Mouse (Mus musculus): ENCODE data around the gene Arhgap15. TPM values are rescaled to one million over a fixed set of nuclear protein-coding genes. Genes with fewer than 3 reads are reported as not detected.
"Not testable (repeated sequence)": the region's sequence is repeated elsewhere in the genome, so short reads cannot be mapped to it uniquely, and the experiment has no call there.

The Arhgap15 gene
- total and polyA plus RNA-seq, 3 experiments: 0.89 to 56.4 (median 39.8) TPM

DNA sequence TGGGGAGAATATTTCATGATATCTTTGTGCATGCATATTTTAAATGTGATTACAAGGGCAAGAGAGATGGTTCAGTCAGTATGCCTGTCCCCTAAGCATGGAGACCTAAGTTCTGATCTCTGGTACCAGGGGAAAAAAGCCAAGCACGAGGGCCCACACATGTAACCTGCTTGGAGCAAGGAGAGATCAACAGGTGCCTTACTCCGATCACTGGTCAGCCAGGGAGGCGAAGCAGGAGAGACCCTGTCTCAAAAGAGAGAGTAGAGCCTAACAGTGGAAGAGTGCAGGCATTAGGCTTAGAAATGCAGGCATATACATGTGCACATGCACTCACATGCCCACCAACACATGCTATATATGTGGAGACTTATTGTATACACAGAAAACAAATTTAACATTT is 19.8 kb upstream of the Arhgap15 start:
- Histone ChIP-seq H3K36me3 (replicated peaks) (no peaks in the 10 kb centered on the region), H3K27me3 (ENCODE audit: insufficient read depth, low read length) (peaks cover 4% of the 10 kb centered on the region; the same call in 1 of the 2 replicates), H3K4me1 (ENCODE audit: insufficient read depth, low read depth, low read length) (peaks cover 25% of the 10 kb centered on the region), H3K9me3 (replicated peaks) (no peaks in the 10 kb centered on the region), H3K4me3 (ENCODE audit: low read depth, low read length) (no peak overlapping the region)
- no peak for ATAC-seq (ENCODE audit: extremely low read depth, insufficient number of reproducible peaks, low FRiP score, poor library complexity, severe bottlenecking)
- TF ChIP-seq POLR2AphosphoS5 (IDR thresholded peaks at IDR 0.05; ENCODE audit: insufficient replicate concordance, low read depth, low read length): no peak
- no peak for DNase-seq (ENCODE audit: low spot score)

GRCm38 (mm10) chr2:43732396-43732795 is 16.2 kb upstream of the Arhgap15 start:
- ATAC-seq (ENCODE audit: extremely low read depth, insufficient number of reproducible peaks, low FRiP score, poor library complexity, severe bottlenecking) (peak; percentile 18; the same call in 1 of the 2 replicates), DNase-seq (ENCODE audit: low spot score) (no peak)
- Histone ChIP-seq H3K36me3 (replicated peaks) (no peaks in the 10 kb centered on the region), H3K9me3 (replicated peaks) (no peaks in the 10 kb centered on the region), H3K27me3 (ENCODE audit: insufficient read depth, low read length) (no peaks in the 10 kb centered on the region), H3K4me3 (ENCODE audit: low read depth, low read length) (no peak overlapping the region), H3K4me1 (ENCODE audit: insufficient read depth, low read depth, low read length) (peaks cover 18% of the 10 kb centered on the region)
- TF ChIP-seq CTCF (IDR thresholded peaks at IDR 0.05; ENCODE audit: low read depth, low read length): no peak

DNA sequence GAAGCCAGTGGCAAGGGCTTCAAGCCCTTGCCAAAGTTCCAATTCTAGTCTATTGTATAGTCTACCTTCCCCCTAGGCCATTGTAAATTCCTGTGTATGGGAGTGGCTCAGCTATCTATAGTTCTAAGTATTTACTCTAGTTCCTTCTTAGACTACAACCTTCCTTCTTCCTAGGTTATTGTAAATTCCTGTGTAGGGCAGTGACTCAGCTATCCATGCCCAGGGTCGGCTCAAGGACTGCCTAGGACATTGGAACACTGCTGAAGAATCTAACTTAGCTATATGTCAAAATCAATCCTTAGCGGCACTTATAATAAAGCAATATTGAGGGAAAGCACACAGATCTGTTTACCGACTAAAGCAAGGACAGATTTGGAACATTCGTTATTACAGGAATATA is 13.6 kb upstream of the Arhgap15 start:
- not testable (repeated sequence) for ATAC-seq (ENCODE audit: extremely low read depth, insufficient number of reproducible peaks, low FRiP score, poor library complexity, severe bottlenecking)

DNA sequence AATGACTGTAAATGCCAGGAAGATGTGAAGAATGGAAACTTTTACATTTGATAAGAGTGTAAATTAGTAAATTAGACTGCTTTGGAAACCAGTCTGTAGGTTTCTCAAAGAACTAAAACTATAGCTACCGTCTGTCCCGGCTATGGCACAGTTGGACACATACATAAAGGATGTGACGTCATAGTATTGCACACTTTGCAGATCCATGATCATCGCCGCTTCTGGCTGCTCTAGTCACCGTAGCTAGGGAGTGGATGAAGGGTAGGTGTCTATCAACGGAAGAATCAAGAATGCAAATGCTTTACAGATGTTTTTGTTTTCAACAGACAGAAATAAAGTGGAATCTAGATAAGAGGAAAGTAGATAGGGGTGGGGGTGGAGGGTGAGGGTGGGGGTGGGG is 11.1 kb upstream of the Arhgap15 start:
- Histone ChIP-seq H3K9me3 (replicated peaks) (no peaks in the 10 kb centered on the region), H3K36me3 (replicated peaks) (no peaks in the 10 kb centered on the region), H3K27me3 (ENCODE audit: insufficient read depth, low read length) (no peaks in the 10 kb centered on the region), H3K4me3 (ENCODE audit: low read depth, low read length) (no peak overlapping the region), H3K4me1 (ENCODE audit: insufficient read depth, low read depth, low read length) (peaks cover 30% of the 10 kb centered on the region)
- TF ChIP-seq GATA1 (IDR thresholded peaks at IDR 0.05; ENCODE audit: borderline replicate concordance, low read length): no peak
- TF ChIP-seq GATA2 (IDR thresholded peaks at IDR 0.05; ENCODE audit: borderline replicate concordance, low read depth, low read length): no peak
- TF ChIP-seq POLR2AphosphoS5 (IDR thresholded peaks at IDR 0.05; ENCODE audit: insufficient replicate concordance, low read depth, low read length): no peak
- no peak for TF ChIP-seq CTCF (IDR thresholded peaks at IDR 0.05; ENCODE audit: low read depth, low read length)
- no peak for TF ChIP-seq TAL1 (conservative IDR thresholded peaks at IDR 0.05; ENCODE audit: low read depth, low read length)
- DNase-seq (ENCODE audit: low spot score) (no peak), ATAC-seq (ENCODE audit: extremely low read depth, insufficient number of reproducible peaks, low FRiP score, poor library complexity, severe bottlenecking) (no peak)

More for the DNA sequence above, 13.6 kb upstream of the Arhgap15 start:
- DNase-seq (ENCODE audit: low spot score); H3K36me3 ChIP-seq (replicated peaks); H3K4me3 ChIP-seq (ENCODE audit: low read depth, low read length); H3K9me3 ChIP-seq (replicated peaks); H3K27me3 ChIP-seq (ENCODE audit: insufficient read depth, low read length): not testable (repeated sequence)
- peaks cover 29% of the 10 kb centered on the region for H3K4me1 ChIP-seq (ENCODE audit: insufficient read depth, low read depth, low read length)

DNA sequence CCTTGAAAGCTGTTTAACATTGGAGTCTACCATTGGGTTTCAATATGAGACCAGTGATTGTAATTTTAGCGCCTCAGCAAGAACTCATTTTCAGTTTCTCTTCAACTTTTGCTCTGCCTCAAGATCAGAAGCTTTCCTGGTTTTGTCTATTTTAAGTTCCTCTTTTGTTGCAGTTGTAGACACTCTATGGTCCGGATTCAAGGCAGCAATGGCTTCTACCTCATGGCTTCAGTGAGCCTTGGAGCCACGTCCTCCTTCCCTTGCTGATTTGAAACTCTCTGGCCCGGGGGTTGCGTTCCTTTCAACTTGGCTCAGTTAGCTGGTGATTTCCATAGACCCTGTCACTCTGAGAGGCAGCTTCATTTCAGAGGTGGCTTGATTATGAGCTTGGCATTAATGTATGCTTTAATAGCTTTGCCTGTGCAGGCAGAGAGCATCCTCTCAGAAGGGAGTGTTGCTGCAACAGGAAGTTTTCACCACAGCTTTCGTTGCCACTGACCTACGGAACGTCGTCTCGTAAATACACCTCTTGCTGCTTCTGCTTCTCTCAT is 10.0 kb upstream of the Arhgap15 start:
- Histone ChIP-seq H3K4me1 (ENCODE audit: insufficient read depth, low read depth, low read length) (peaks cover 30% of the 10 kb centered on the region), H3K4me3 (ENCODE audit: low read depth, low read length) (no peak overlapping the region), H3K36me3 (replicated peaks) (no peaks in the 10 kb centered on the region), H3K27me3 (ENCODE audit: insufficient read depth, low read length) (no peaks in the 10 kb centered on the region), H3K9me3 (replicated peaks) (no peaks in the 10 kb centered on the region)
- no peak for ATAC-seq (ENCODE audit: extremely low read depth, insufficient number of reproducible peaks, low FRiP score, poor library complexity, severe bottlenecking)
- TF ChIP-seq GATA2 (IDR thresholded peaks at IDR 0.05; ENCODE audit: borderline replicate concordance, low read depth, low read length) (no peak), POLR2AphosphoS5 (IDR thresholded peaks at IDR 0.05; ENCODE audit: insufficient replicate concordance, low read depth, low read length) (no peak), CTCF (IDR thresholded peaks at IDR 0.05; ENCODE audit: low read depth, low read length) (no peak), TAL1 (conservative IDR thresholded peaks at IDR 0.05; ENCODE audit: low read depth, low read length) (no peak), GATA1 (IDR thresholded peaks at IDR 0.05; ENCODE audit: borderline replicate concordance, low read length) (no peak)
- no peak for DNase-seq (ENCODE audit: low spot score)

- DNase-seq (ENCODE audit: low spot score) (peak; percentile 11), ATAC-seq (ENCODE audit: extremely low read depth, insufficient number of reproducible peaks, low FRiP score, poor library complexity, severe bottlenecking) (peak; percentile 91)
- no peak overlapping the region for H3K4me3 ChIP-seq (ENCODE audit: low read depth, low read length)
These were observed 9.3 kb upstream of the Arhgap15 start for GRCm38 (mm10) chr2:43739190-43739818.

DNA sequence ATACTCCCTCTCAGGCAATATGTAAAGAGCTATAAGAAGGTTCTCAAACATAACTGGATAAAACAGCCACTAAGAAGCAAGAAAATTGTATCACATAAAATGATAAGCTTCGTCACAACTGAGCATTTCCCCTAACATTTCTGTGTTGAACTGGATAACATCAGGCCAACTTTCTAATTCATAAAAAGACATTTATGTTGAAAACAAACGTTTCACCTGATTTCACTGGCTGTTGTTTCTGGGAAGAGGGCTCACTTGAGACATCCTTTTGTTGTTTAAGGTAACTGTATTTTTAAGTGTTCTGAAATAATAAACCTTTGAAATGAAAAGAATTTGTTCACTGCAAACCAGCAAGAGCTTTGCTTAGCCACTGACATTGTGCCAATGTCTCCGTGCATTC is 697 bp downstream of the Arhgap15 start:
- Histone ChIP-seq H3K4me3 (ENCODE audit: low read depth, low read length) (peak overlapping the region; percentile 35; the same call in 1 of the 2 replicates), H3K27me3 (ENCODE audit: insufficient read depth, low read length) (no peaks in the 10 kb centered on the region), H3K36me3 (replicated peaks) (no peaks in the 10 kb centered on the region), H3K4me1 (ENCODE audit: insufficient read depth, low read depth, low read length) (peaks cover 26% of the 10 kb centered on the region), H3K9me3 (replicated peaks) (no peaks in the 10 kb centered on the region)
- DNase-seq (ENCODE audit: low spot score) (no peak), ATAC-seq (ENCODE audit: extremely low read depth, insufficient number of reproducible peaks, low FRiP score, poor library complexity, severe bottlenecking) (no peak)
- TF ChIP-seq CTCF (IDR thresholded peaks at IDR 0.05; ENCODE audit: low read depth, low read length) (no peak), GATA2 (IDR thresholded peaks at IDR 0.05; ENCODE audit: borderline replicate concordance, low read depth, low read length) (no peak), GATA1 (IDR thresholded peaks at IDR 0.05; ENCODE audit: borderline replicate concordance, low read length) (no peak), POLR2AphosphoS5 (IDR thresholded peaks at IDR 0.05; ENCODE audit: insufficient replicate concordance, low read depth, low read length) (no peak), TAL1 (conservative IDR thresholded peaks at IDR 0.05; ENCODE audit: low read depth, low read length) (no peak)

More at GRCm38 (mm10) chr2:43739190-43739818, 9.3 kb upstream of the Arhgap15 start:
- Histone ChIP-seq H3K27me3 (ENCODE audit: insufficient read depth, low read length) (no peaks in the 10 kb centered on the region), H3K36me3 (replicated peaks) (no peaks in the 10 kb centered on the region), H3K4me1 (ENCODE audit: insufficient read depth, low read depth, low read length) (peaks cover 30% of the 10 kb centered on the region), H3K9me3 (replicated peaks) (no peaks in the 10 kb centered on the region)
- no peak for TF ChIP-seq POLR2AphosphoS5 (IDR thresholded peaks at IDR 0.05; ENCODE audit: insufficient replicate concordance, low read depth, low read length)
- TF ChIP-seq TAL1 (conservative IDR thresholded peaks at IDR 0.05; ENCODE audit: low read depth, low read length): peak; percentile 64
- TF ChIP-seq GATA2 (IDR thresholded peaks at IDR 0.05; ENCODE audit: borderline replicate concordance, low read depth, low read length): no peak
- TF ChIP-seq CTCF (IDR thresholded peaks at IDR 0.05; ENCODE audit: low read depth, low read length): no peak
- TF ChIP-seq GATA1 (IDR thresholded peaks at IDR 0.05; ENCODE audit: borderline replicate concordance, low read length): no peak

Measured in G1E (cell line).